18 mouse cellular contexts compared by ENCODE assay signal in genomic region chr6:49272863-49273262, GRCm38 (mm10).
"Had no signal": no experiment of that assay in that cellular context is flagged by ENCODE, and none has a peak within 500 bp of the region (broad histone marks: within the 10 kb centered on the region; RNA-seq: fewer than 3 reads in every experiment).

No protein-coding gene starts in this region.

- H3K36me3 ChIP-seq: midbrain, embryonic 12.5 days; neural tube, embryonic 13.5 days; neural tube, embryonic 15.5 days had no signal

- ATAC-seq: midbrain, embryonic 16.5 days had no signal

- H3K4me3 ChIP-seq: midbrain, embryonic 12.5 days; myocyte; neural tube, embryonic 13.5 days; neural tube, embryonic 15.5 days had no signal

- DNase-seq: lung, adult 18-20 months; lung, embryonic 14.5 days; lung, postnatal 10 days; lung, postnatal 4 days; midbrain, embryonic 14.5 days; retina, postnatal 1 day; right cerebral cortex, adult 18-20 months; right cerebral cortex, postnatal 25 days; right cerebral cortex, postnatal 4 days; spleen, adult 18-20 months; thymus, adult 18-20 months; thymus, postnatal 14 days; thymus, postnatal 36 days had no signal

- H3K9me3 ChIP-seq: midbrain, embryonic 12.5 days; neural tube, embryonic 13.5 days; neural tube, embryonic 15.5 days had no signal

- H3K4me1 ChIP-seq: neural tube, embryonic 13.5 days; neural tube, embryonic 15.5 days had no signal

- H3K4me2 ChIP-seq: lung, embryonic 14.5 days; midbrain, embryonic 12.5 days; neural tube, embryonic 13.5 days; neural tube, embryonic 15.5 days had no signal

- H3K27ac ChIP-seq: midbrain, embryonic 12.5 days; neural tube, embryonic 13.5 days; neural tube, embryonic 15.5 days had no signal

- H3K27me3 ChIP-seq: midbrain, embryonic 12.5 days; neural tube, embryonic 13.5 days; neural tube, embryonic 15.5 days had no signal

- H3K9ac ChIP-seq: lung, embryonic 14.5 days; midbrain, embryonic 12.5 days; neural tube, embryonic 13.5 days; neural tube, embryonic 15.5 days had no signal
